Mouse (Mus musculus) kidney, postnatal 14 days (tissue): ENCODE measurements around the gene Brpf3.

ENCODE experiments used
- DNase-seq: peaks from one replicate; pipeline ENCODE4 v3.0.0; 2022; ENCODE audit warnings: mixed read lengths

Brpf3 gene

GRCm38 (mm10) chr17:28875316-28875715 lies 74.4 kb downstream of the Brpf3 start:
- peak; percentile 42 for DNase-seq

- DNase-seq: no peak
Measured at GRCm38 (mm10) chr17:28876331-28876730, 75.4 kb downstream of the Brpf3 start.

GRCm38 (mm10) chr17:28876821-28877220 lies 75.9 kb downstream of the Brpf3 start:
- DNase-seq: no peak

- DNase-seq: peak; percentile 81
Measured at GRCm38 (mm10) chr17:28879931-28880391, 79.1 kb downstream of the Brpf3 start.

- peak; percentile 74 for DNase-seq
Measured at GRCm38 (mm10) chr17:28882316-28882715, 81.4 kb downstream of the Brpf3 start.

- DNase-seq: no peak
Measured at GRCm38 (mm10) chr17:28882810-28883209, 81.9 kb downstream of the Brpf3 start.

GRCm38 (mm10) chr17:28883941-28884516 lies 83.1 kb downstream of the Brpf3 start:
- DNase-seq: no peak

- no peak for DNase-seq
Measured at GRCm38 (mm10) chr17:28885231-28885630, 84.3 kb downstream of the Brpf3 start.

GRCm38 (mm10) chr17:28886266-28886665 lies 85.4 kb downstream of the Brpf3 start:
- DNase-seq: no peak
